Mouse (Mus musculus) midbrain, embryonic 15.5 days (tissue): ENCODE data around the gene Sparcl1. TPM values are rescaled to one million over a fixed set of nuclear protein-coding genes. Genes with fewer than 3 reads are reported as not detected.

ENCODE experiments used
- ATAC-seq: fragments of 200-750 bp; cut with Nextera tagmentation; replicated peaks from 2 replicates; pipeline ENCODE4 v1.8.0; 2017; ENCODE audit warnings: moderate TSS enrichment
- H3K27ac ChIP-seq: fragments of 300-500 bp; sonication (generic); 2 replicates; pipeline ENCODE4 v1.5.1; 2015; ENCODE audit warnings: mild to moderate bottlenecking, inconsistent platforms
- H3K27me3 ChIP-seq: fragments of 300-500 bp; sonication (generic); replicated peaks from 2 replicates; pipeline ENCODE4 v1.6.1; 2015; ENCODE audit warnings: inconsistent platforms
- H3K36me3 ChIP-seq: fragments of 300-500 bp; sonication (generic); replicated peaks from 2 replicates; pipeline ENCODE4 v1.6.1; 2015; ENCODE audit warnings: inconsistent platforms
- H3K4me1 ChIP-seq: fragments of 300-500 bp; sonication (generic); 2 replicates; pipeline ENCODE4 v1.6.1; 2015; ENCODE audit warnings: inconsistent platforms
- H3K4me2 ChIP-seq: fragments of 300-500 bp; sonication (generic); 2 replicates; pipeline ENCODE4 v1.6.1; 2015; ENCODE audit warnings: inconsistent platforms, mild to moderate bottlenecking, moderate library complexity
- H3K4me3 ChIP-seq: fragments of 300-500 bp; sonication (generic); 2 replicates; pipeline ENCODE4 v1.5.1; 2015; ENCODE audit warnings: mild to moderate bottlenecking, inconsistent platforms
- H3K9ac ChIP-seq: fragments of 300-500 bp; sonication (generic); 2 replicates; pipeline ENCODE4 v1.6.1; 2015; ENCODE audit warnings: mild to moderate bottlenecking, inconsistent platforms
- H3K9me3 ChIP-seq: fragments of 300-500 bp; sonication (generic); 2 replicates; pipeline ENCODE4 v1.6.1; 2016; ENCODE audit warnings: inconsistent platforms
- WGBS: fragments of 180-500 bp; shearing (Covaris S2); methylation state at CpG from one replicate; pipeline ENCODE4 v1.1.7; 2015; ENCODE audit warnings: mixed read lengths; 5-methylcytosine and 5-hydroxymethylcytosine counted together
- polyA plus RNA-seq: library from polyadenylated mRNA; unstranded; fragments of >200 nt; fragmentation: Nextera tagmentation; extraction: Ambion mirVana; gene quantifications from 2 replicates; pipeline ENCODE4 v1.2.1, GENCODE M21; 2015

The Sparcl1 gene
- polyA plus RNA-seq, 1 experiment from 2014 or later, result 167 TPM

GRCm38 (mm10) chr5:104055816-104056215 lies 57.7 kb downstream of the Sparcl1 start:
- Histone ChIP-seq H3K36me3 (peaks cover 14% of the 10 kb centered on the region; the same call in 1 of the 2 replicates), H3K4me3 (no peak overlapping the region), H3K9ac (no peak overlapping the region), H3K9me3 (no peaks in the 10 kb centered on the region), H3K4me1 (no peaks in the 10 kb centered on the region), H3K27ac (no peak overlapping the region), H3K4me2 (no peak overlapping the region), H3K27me3 (no peaks in the 10 kb centered on the region)
- ATAC-seq, result no peak
- WGBS, result 94% methylated on average over 4 of the region's 4 CpGs

- 94% methylated on average over 4 of the region's 4 CpGs for WGBS
- no peak for ATAC-seq
These were observed 58.6 kb downstream of the Sparcl1 start for GRCm38 (mm10) chr5:104054938-104055337.

GRCm38 (mm10) chr5:104052956-104053355 lies 60.6 kb downstream of the Sparcl1 start:
- Histone ChIP-seq H3K36me3 (peaks cover 11% of the 10 kb centered on the region; the same call in 1 of the 2 replicates), H3K9me3 (no peaks in the 10 kb centered on the region), H3K27me3 (no peaks in the 10 kb centered on the region), H3K4me2 (no peak overlapping the region), H3K4me3 (no peak overlapping the region), H3K4me1 (peaks cover 4% of the 10 kb centered on the region), H3K27ac (no peak overlapping the region), H3K9ac (no peak overlapping the region)
- 57% methylated on average over 8 of the region's 8 CpGs for WGBS
- ATAC-seq, result no peak

More at GRCm38 (mm10) chr5:104054938-104055337, 58.6 kb downstream of the Sparcl1 start:
- H3K9ac ChIP-seq, result no peak overlapping the region
- peaks cover 11% of the 10 kb centered on the region; the same call in 1 of the 2 replicates for H3K36me3 ChIP-seq
- H3K27me3 ChIP-seq, result no peaks in the 10 kb centered on the region
- H3K4me1 ChIP-seq, result no peaks in the 10 kb centered on the region
- H3K9me3 ChIP-seq, result no peaks in the 10 kb centered on the region
- H3K4me3 ChIP-seq, result no peak overlapping the region
- no peak overlapping the region for H3K4me2 ChIP-seq
- no peak overlapping the region for H3K27ac ChIP-seq

GRCm38 (mm10) chr5:104048139-104048538 lies 65.4 kb downstream of the Sparcl1 start:
- no peak overlapping the region for H3K9ac ChIP-seq
- H3K4me3 ChIP-seq, result no peak overlapping the region
- no peak overlapping the region for H3K27ac ChIP-seq
- 63% methylated on average over 4 of the region's 4 CpGs for WGBS
- no peaks in the 10 kb centered on the region for H3K9me3 ChIP-seq
- peaks cover 11% of the 10 kb centered on the region; the same call in 1 of the 2 replicates for H3K36me3 ChIP-seq
- H3K27me3 ChIP-seq, result no peaks in the 10 kb centered on the region
- ATAC-seq, result no peak
- peak overlapping the region; percentile 62 for H3K4me2 ChIP-seq
- H3K4me1 ChIP-seq, result peaks cover 17% of the 10 kb centered on the region

- Histone ChIP-seq H3K9me3 (no peaks in the 10 kb centered on the region), H3K36me3 (peaks cover 11% of the 10 kb centered on the region; the same call in 1 of the 2 replicates), H3K27ac (peak overlapping the region; percentile 78), H3K4me2 (peak overlapping the region; percentile 62), H3K27me3 (no peaks in the 10 kb centered on the region), H3K9ac (peak overlapping the region; percentile 63), H3K4me3 (peak overlapping the region; percentile 71), H3K4me1 (peaks cover 17% of the 10 kb centered on the region)
- ATAC-seq, result no peak; the same call in none of the 2 replicates
- 12% methylated on average over 19 of the region's 19 CpGs for WGBS
These were observed 66.1 kb downstream of the Sparcl1 start for GRCm38 (mm10) chr5:104047200-104048105.

- peak within 1 kb of the TSS; percentile 63 for H3K9ac ChIP-seq
- no peaks in the 10 kb centered on the region for H3K9me3 ChIP-seq
- ATAC-seq, result peak; percentile 99
- H3K4me1 ChIP-seq, result peaks cover 17% of the 10 kb centered on the region
- peak within 1 kb of the TSS; percentile 78 for H3K27ac ChIP-seq
- peak within 1 kb of the TSS; percentile 62 for H3K4me2 ChIP-seq
- peak within 1 kb of the TSS; percentile 71 for H3K4me3 ChIP-seq
- 5% methylated on average over 90 of the region's 90 CpGs for WGBS
- H3K36me3 ChIP-seq, result peaks cover 5% of the 10 kb centered on the region; the same call in 1 of the 2 replicates
- H3K27me3 ChIP-seq, result no peaks in the 10 kb centered on the region
These were observed 67.0 kb downstream of the Sparcl1 start, which contains the start of gene Nudt9 for GRCm38 (mm10) chr5:104046256-104047199. TSS of gene Nudt9 (plus strand) at chr5:104046306.

GRCm38 (mm10) chr5:104043704-104044103 lies 69.8 kb downstream of the Sparcl1 start:
- no peak overlapping the region for H3K27ac ChIP-seq
- no peaks in the 10 kb centered on the region for H3K36me3 ChIP-seq
- no peaks in the 10 kb centered on the region for H3K27me3 ChIP-seq
- H3K4me1 ChIP-seq, result peaks cover 17% of the 10 kb centered on the region
- no peak overlapping the region for H3K4me3 ChIP-seq
- no peak for ATAC-seq
- 54% methylated on average over 2 of the region's 2 CpGs for WGBS
- H3K4me2 ChIP-seq, result no peak overlapping the region
- no peaks in the 10 kb centered on the region for H3K9me3 ChIP-seq
- H3K9ac ChIP-seq, result no peak overlapping the region

GRCm38 (mm10) chr5:104042906-104043305 lies 70.6 kb downstream of the Sparcl1 start:
- H3K27me3 ChIP-seq, result no peaks in the 10 kb centered on the region
- ATAC-seq, result no peak
- WGBS, result 80% methylated on average over 2 of the region's 2 CpGs
- no peak overlapping the region for H3K27ac ChIP-seq
- H3K9me3 ChIP-seq, result no peaks in the 10 kb centered on the region
- H3K4me1 ChIP-seq, result peaks cover 13% of the 10 kb centered on the region
- no peak overlapping the region for H3K4me3 ChIP-seq
- no peak overlapping the region for H3K9ac ChIP-seq
- no peaks in the 10 kb centered on the region for H3K36me3 ChIP-seq
- no peak overlapping the region for H3K4me2 ChIP-seq

GRCm38 (mm10) chr5:104039154-104039932 lies 74.2 kb downstream of the Sparcl1 start:
- Histone ChIP-seq H3K4me3 (no peak overlapping the region), H3K4me1 (no peaks in the 10 kb centered on the region), H3K36me3 (no peaks in the 10 kb centered on the region), H3K4me2 (no peak overlapping the region), H3K27me3 (no peaks in the 10 kb centered on the region), H3K9ac (no peak overlapping the region), H3K9me3 (no peaks in the 10 kb centered on the region), H3K27ac (no peak overlapping the region)
- ATAC-seq, result no peak
- 67% methylated on average over 6 of the region's 6 CpGs for WGBS

GRCm38 (mm10) chr5:104036686-104037085 lies 76.8 kb downstream of the Sparcl1 start:
- no peak overlapping the region for H3K27ac ChIP-seq
- WGBS, result 94% methylated on average over 1 of the region's 1 CpGs
- no peak for ATAC-seq
- H3K4me3 ChIP-seq, result no peak overlapping the region
- H3K9me3 ChIP-seq, result no peaks in the 10 kb centered on the region
- no peaks in the 10 kb centered on the region for H3K36me3 ChIP-seq
- H3K4me1 ChIP-seq, result no peaks in the 10 kb centered on the region
- no peaks in the 10 kb centered on the region for H3K27me3 ChIP-seq
- H3K9ac ChIP-seq, result no peak overlapping the region
- H3K4me2 ChIP-seq, result no peak overlapping the region

GRCm38 (mm10) chr5:104035824-104036223 lies 77.7 kb downstream of the Sparcl1 start:
- H3K4me3 ChIP-seq, result no peak overlapping the region
- no peaks in the 10 kb centered on the region for H3K36me3 ChIP-seq
- H3K9ac ChIP-seq, result no peak overlapping the region
- WGBS, result 71% methylated on average over 1 of the region's 1 CpGs
- H3K27me3 ChIP-seq, result no peaks in the 10 kb centered on the region
- no peak overlapping the region for H3K27ac ChIP-seq
- H3K4me2 ChIP-seq, result no peak overlapping the region
- H3K4me1 ChIP-seq, result no peaks in the 10 kb centered on the region
- H3K9me3 ChIP-seq, result no peaks in the 10 kb centered on the region
- ATAC-seq, result no peak
